Mouse (Mus musculus) midbrain, embryonic 10.5 days (tissue): ENCODE results near the gene Chst11. TPM values are rescaled to one million over a fixed set of nuclear protein-coding genes. Genes with fewer than 3 reads are reported as not detected.

Source experiments
- DNase-seq: peaks from one replicate; pipeline ENCODE4 v3.0.0-alpha.2; 2017; ENCODE audit warnings: low spot score
- H3K27ac ChIP-seq: fragments of 300-500 bp; sonication (generic); replicated peaks from 2 replicates; pipeline ENCODE4 v1.5.1; 2016; ENCODE audit warnings: mild to moderate bottlenecking
- H3K27me3 ChIP-seq: fragments of 300-500 bp; sonication (generic); 2 replicates; pipeline ENCODE4 v1.6.1; 2016; ENCODE audit warnings: low read depth, mild to moderate bottlenecking; ENCODE audit not compliant: poor library complexity, severe bottlenecking
- H3K36me3 ChIP-seq: fragments of 300-500 bp; sonication (generic); 2 replicates; pipeline ENCODE4 v1.6.1; 2016; ENCODE audit warnings: mild to moderate bottlenecking, moderate library complexity
- H3K4me1 ChIP-seq: fragments of 300-500 bp; sonication (generic); 2 replicates; pipeline ENCODE4 v1.6.1; 2016
- H3K4me3 ChIP-seq: fragments of 300-500 bp; sonication (generic); 2 replicates; pipeline ENCODE4 v1.5.1; 2016; ENCODE audit warnings: mild to moderate bottlenecking, moderate library complexity
- H3K9me3 ChIP-seq: fragments of 300-500 bp; sonication (generic); replicated peaks from 2 replicates; pipeline ENCODE4 v1.6.1; 2016; ENCODE audit warnings: mild to moderate bottlenecking
- WGBS: fragments of 180-500 bp; shearing (Covaris S2); methylation state at CpG from one replicate; pipeline ENCODE4 v1.1.7; 2016; 5-methylcytosine and 5-hydroxymethylcytosine counted together
- polyA plus RNA-seq: library from polyadenylated mRNA; unstranded; fragments of >200 nt; fragmentation: Nextera tagmentation; extraction: Ambion mirVana; gene quantifications from 2 replicates; pipeline ENCODE4 v1.2.1, GENCODE M21; 2016

Gene Chst11
- polyA plus RNA-seq, 1 experiment from 2014 or later = 0.94 TPM

DNA sequence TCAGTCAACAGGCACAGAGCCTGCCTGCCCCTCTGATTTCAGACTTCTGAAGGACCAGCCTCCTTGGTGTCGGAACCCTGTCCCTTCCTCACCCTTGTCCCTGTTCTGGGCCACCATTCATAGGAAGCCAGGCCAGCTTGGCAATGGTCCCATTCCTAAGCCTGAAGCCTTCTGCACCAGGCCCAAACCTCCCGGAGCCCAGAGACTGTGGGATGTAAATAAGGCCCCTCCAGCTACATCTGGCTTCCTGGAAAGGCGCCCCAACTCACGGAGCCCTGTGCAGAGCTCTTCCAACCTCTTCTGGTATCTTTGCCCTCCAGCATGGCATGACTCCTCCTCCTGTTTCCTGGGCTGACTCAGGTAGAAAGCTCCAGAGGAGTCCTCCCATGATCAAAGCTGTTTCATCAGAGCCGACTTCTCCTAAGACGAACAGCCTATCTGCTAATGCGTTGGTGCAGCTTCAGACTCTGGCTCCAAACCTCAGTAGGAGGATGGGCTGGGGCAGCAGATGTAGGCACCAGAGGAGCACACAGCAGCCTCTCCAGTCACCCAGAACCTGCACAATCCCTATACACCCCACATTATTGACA is 199.3 kb downstream of the Chst11 start:
- Histone ChIP-seq H3K27ac (no peak overlapping the region), H3K4me1 (peaks cover 15% of the 10 kb centered on the region), H3K27me3 (no peaks in the 10 kb centered on the region), H3K9me3 (no peaks in the 10 kb centered on the region), H3K4me3 (no peak overlapping the region), H3K36me3 (no peaks in the 10 kb centered on the region)
- no peak for DNase-seq
- WGBS = 83% methylated on average over 7 of the region's 7 CpGs

DNA sequence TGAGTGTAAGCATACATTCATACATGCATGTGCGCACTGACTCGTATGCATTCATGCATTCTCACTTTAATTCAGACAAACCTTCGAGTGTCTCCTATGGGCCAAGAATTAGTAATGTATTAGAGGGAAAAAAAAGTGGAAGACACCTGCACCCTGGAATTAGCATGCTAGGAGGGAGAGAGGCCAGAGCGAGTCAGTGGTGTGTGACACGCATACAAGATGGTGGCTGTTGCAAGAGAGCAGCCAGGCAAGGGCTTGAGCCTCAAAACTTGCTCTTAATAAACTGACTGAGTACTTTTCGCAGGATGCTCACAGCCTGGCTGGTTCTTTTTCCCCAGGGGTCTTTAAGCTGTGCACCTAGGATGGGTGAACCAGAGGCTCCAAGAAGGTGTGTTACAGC is 199.8 kb downstream of the Chst11 start:
- Histone ChIP-seq H3K4me1 (peaks cover 15% of the 10 kb centered on the region), H3K36me3 (no peaks in the 10 kb centered on the region), H3K27me3 (no peaks in the 10 kb centered on the region), H3K9me3 (no peaks in the 10 kb centered on the region), H3K27ac (no peak overlapping the region), H3K4me3 (no peak overlapping the region)
- no peak for DNase-seq
- WGBS = 89% methylated on average over 6 of the region's 6 CpGs

DNA sequence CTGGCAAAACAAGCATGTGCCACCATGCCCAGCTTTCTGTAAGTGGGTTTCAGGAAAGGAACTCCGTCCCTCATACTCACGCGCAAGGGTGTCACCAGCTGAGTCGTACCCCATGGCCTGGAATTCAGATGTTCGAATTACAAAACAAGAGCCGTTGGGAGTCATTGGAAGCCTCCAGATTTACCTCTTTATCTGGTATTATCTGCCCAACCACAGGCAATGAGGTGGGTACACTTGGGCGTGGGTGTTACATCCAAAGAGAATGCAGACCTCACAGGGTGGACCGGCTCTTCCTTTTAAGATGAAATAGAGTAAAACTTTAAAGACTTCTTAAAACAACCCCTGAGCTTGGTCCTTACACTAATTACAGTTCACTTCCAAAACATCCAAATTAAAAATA is 200.9 kb downstream of the Chst11 start:
- 90% methylated on average over 8 of the region's 8 CpGs for WGBS
- no peaks in the 10 kb centered on the region for H3K9me3 ChIP-seq
- H3K27me3 ChIP-seq = no peaks in the 10 kb centered on the region
- no peak for DNase-seq
- peaks cover 11% of the 10 kb centered on the region for H3K4me1 ChIP-seq
- no peak overlapping the region for H3K4me3 ChIP-seq
- no peak overlapping the region for H3K27ac ChIP-seq
- peaks cover 6% of the 10 kb centered on the region for H3K36me3 ChIP-seq

- peaks cover 12% of the 10 kb centered on the region for H3K36me3 ChIP-seq
- peaks cover 12% of the 10 kb centered on the region for H3K4me1 ChIP-seq
- no peak overlapping the region for H3K4me3 ChIP-seq
- no peak for DNase-seq
- no peak overlapping the region for H3K27ac ChIP-seq
- H3K9me3 ChIP-seq = no peaks in the 10 kb centered on the region
- H3K27me3 ChIP-seq = no peaks in the 10 kb centered on the region
- WGBS = 93% methylated on average over 5 of the region's 5 CpGs
Observed at GRCm38 (mm10) chr10:83186984-83187383, 201.7 kb downstream of the Chst11 start.

DNA sequence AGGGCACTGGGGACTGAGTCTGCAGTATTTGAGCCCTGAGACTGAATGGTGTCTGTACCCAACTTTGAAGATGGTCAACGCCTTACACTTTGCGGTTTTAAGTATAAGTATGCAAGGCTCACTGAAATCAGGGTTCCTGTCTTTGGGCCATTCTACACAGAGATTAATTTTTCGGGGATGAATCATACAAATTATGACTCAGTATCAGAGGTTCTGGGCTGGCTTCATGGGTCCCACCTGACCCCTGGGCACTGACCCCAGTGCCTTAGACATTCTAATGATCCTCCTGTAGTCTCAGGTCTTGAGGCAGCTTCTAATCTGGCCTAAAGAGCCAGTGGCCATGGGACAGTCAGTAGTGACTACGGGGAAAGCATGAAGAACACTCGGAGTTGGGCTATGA is 203.8 kb downstream of the Chst11 start:
- Histone ChIP-seq H3K36me3 (peaks cover 12% of the 10 kb centered on the region), H3K27me3 (no peaks in the 10 kb centered on the region), H3K9me3 (no peaks in the 10 kb centered on the region), H3K4me1 (peaks cover 7% of the 10 kb centered on the region), H3K4me3 (no peak overlapping the region), H3K27ac (no peak overlapping the region)
- no peak for DNase-seq
- WGBS = 95% methylated on average over 5 of the region's 5 CpGs

DNA sequence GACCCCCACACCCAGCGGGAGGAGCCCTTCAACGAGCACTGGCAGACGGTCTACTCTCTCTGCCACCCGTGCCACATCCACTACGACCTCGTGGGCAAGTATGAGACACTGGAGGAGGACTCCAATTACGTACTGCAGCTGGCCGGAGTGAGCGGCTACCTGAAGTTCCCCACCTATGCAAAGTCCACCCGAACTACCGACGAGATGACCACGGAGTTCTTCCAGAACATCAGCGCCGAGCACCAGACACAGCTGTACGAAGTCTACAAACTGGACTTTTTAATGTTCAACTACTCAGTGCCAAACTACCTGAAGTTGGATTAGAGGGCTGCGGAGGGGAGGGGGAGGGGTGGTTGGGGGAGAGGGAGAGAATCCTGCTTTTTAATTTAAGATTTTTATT is 206.2 kb downstream of the Chst11 start:
- Histone ChIP-seq H3K4me3 (no peak overlapping the region), H3K27me3 (no peaks in the 10 kb centered on the region), H3K27ac (no peak overlapping the region), H3K4me1 (peaks cover 12% of the 10 kb centered on the region), H3K36me3 (peaks cover 12% of the 10 kb centered on the region), H3K9me3 (no peaks in the 10 kb centered on the region)
- 96% methylated on average over 17 of the region's 17 CpGs for WGBS
- no peak for DNase-seq

DNA sequence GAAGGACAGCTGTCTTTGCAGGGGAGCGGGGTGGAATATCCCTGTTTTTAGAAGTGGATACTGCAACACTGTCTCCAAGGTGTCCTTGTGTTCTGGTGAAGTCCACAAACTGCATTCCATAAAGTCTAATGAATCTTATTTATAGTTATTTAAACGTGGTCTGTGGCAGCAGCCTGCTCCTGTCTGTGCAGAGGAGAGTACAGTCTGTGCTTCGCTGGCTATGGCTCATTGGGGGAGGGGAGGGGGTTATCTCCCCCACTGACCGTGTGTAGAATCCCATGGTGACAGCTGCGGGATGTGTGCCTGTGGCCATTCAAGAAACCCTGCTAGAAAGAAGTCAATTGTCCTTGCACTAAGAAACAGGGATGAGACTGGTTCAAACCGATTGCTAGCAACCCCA is 206.7 kb downstream of the Chst11 start:
- Histone ChIP-seq H3K9me3 (no peaks in the 10 kb centered on the region), H3K4me3 (no peak overlapping the region), H3K27ac (no peak overlapping the region), H3K27me3 (no peaks in the 10 kb centered on the region), H3K4me1 (peaks cover 10% of the 10 kb centered on the region), H3K36me3 (peaks cover 12% of the 10 kb centered on the region)
- WGBS = 64% methylated on average over 6 of the region's 6 CpGs
- DNase-seq = no peak

GRCm38 (mm10) chr10:83197690-83198336 is 212.5 kb downstream of the Chst11 start:
- Histone ChIP-seq H3K27me3 (no peaks in the 10 kb centered on the region), H3K4me3 (no peak overlapping the region), H3K4me1 (0 out of 2 replicates have a peak, but pooled peaks cover 5% of the 10 kb centered on the region), H3K9me3 (no peaks in the 10 kb centered on the region), H3K36me3 (no peaks in the 10 kb centered on the region), H3K27ac (no peak overlapping the region)
- peak; percentile 68 for DNase-seq
- 52% methylated on average over 11 of the region's 11 CpGs for WGBS

DNA sequence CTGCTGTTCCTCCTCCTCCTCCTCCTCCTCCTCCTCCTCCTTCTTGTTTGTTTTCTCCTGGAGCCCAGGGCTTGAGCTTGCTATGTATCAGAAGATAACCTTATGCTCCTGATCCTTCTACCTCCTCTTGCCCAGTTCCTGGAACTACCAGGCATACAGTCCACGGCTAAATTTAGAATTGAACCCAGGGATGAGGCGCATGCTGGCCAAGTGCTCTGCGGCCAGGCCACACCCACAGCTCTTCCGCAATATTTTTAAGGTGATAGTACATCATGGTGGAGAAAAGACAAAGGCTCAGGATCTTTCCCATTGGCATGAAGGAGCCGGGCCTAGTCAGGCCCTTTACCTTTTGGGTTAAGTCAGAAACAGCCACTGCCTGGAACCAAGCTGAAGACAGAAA is 213.4 kb downstream of the Chst11 start:
- Histone ChIP-seq H3K27ac (no peak overlapping the region), H3K9me3 (no peaks in the 10 kb centered on the region), H3K4me1 (0 out of 2 replicates have a peak, but pooled peaks cover 5% of the 10 kb centered on the region), H3K4me3 (no peak overlapping the region), H3K27me3 (no peaks in the 10 kb centered on the region), H3K36me3 (no peaks in the 10 kb centered on the region)
- WGBS = 94% methylated on average over 5 of the region's 5 CpGs
- DNase-seq = no peak

GRCm38 (mm10) chr10:83199290-83199689 is 214.0 kb downstream of the Chst11 start:
- H3K27ac ChIP-seq = no peak overlapping the region
- no peaks in the 10 kb centered on the region for H3K27me3 ChIP-seq
- H3K9me3 ChIP-seq = no peaks in the 10 kb centered on the region
- no peak overlapping the region for H3K4me3 ChIP-seq
- WGBS = 87% methylated on average over 9 of the region's 9 CpGs
- no peak for DNase-seq
- H3K36me3 ChIP-seq = no peaks in the 10 kb centered on the region
- H3K4me1 ChIP-seq = 0 out of 2 replicates have a peak, but pooled peaks cover 5% of the 10 kb centered on the region

DNA sequence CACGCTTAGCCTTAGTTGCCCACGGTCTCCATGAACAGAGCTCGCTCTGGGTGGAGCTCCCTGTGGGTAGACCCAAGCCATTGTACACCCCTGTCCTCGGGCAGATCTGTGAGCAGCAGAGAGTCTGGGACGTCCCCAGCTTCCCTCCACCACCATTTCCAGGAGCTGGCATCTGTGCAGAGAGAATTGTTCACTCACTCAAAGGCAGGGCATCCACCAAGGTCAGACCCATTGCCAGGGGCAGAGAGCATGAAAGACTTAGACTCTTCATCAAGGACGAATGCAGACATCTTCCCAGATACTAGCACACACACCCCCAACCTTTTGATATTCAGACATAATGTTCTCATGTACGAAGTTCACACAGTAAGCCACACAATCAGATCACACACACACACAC is 216.2 kb downstream of the Chst11 start:
- Histone ChIP-seq H3K36me3 (no peaks in the 10 kb centered on the region), H3K27ac (no peak overlapping the region), H3K9me3 (no peaks in the 10 kb centered on the region), H3K4me1 (no peaks in the 10 kb centered on the region), H3K4me3 (no peak overlapping the region), H3K27me3 (no peaks in the 10 kb centered on the region)
- 81% methylated on average over 7 of the region's 7 CpGs for WGBS
- no peak for DNase-seq

- Histone ChIP-seq H3K36me3 (no peaks in the 10 kb centered on the region), H3K4me1 (no peaks in the 10 kb centered on the region), H3K9me3 (no peaks in the 10 kb centered on the region), H3K27me3 (no peaks in the 10 kb centered on the region), H3K4me3 (no peak overlapping the region), H3K27ac (no peak overlapping the region)
- WGBS = 92% methylated on average over 14 of the region's 14 CpGs
- DNase-seq = no peak
Observed at GRCm38 (mm10) chr10:83202906-83203702, 217.8 kb downstream of the Chst11 start.

- no peak overlapping the region for H3K4me3 ChIP-seq
- peaks cover 18% of the 10 kb centered on the region; the same call in 1 of the 2 replicates for H3K4me1 ChIP-seq
- no peak for DNase-seq
- no peaks in the 10 kb centered on the region for H3K27me3 ChIP-seq
- no peaks in the 10 kb centered on the region for H3K9me3 ChIP-seq
- no peaks in the 10 kb centered on the region for H3K36me3 ChIP-seq
- H3K27ac ChIP-seq = no peak overlapping the region
- 92% methylated on average over 7 of the region's 7 CpGs for WGBS
Observed at GRCm38 (mm10) chr10:83208436-83208835, 223.1 kb downstream of the Chst11 start.
